Mouse (Mus musculus) right cerebral cortex, adult 18-20 months (tissue): Measurements from ENCODE around the gene Il20.

Experiments
- DNase-seq: peaks from one replicate; pipeline ENCODE4 v3.0.0; 2022; ENCODE audit warnings: mixed read lengths

Gene Il20

GRCm38 (mm10) chr1:130864741-130865140 is 46.5 kb downstream of the Il20 start:
- no peak for DNase-seq

GRCm38 (mm10) chr1:130864238-130864637 is 47.0 kb downstream of the Il20 start:
- DNase-seq = no peak

- no peak for DNase-seq
Observed at GRCm38 (mm10) chr1:130857456-130857855, 53.8 kb downstream of the Il20 start.
